8 mouse cellular contexts compared by ENCODE assay signal in genomic region chr11:32347264-32347606, GRCm38 (mm10). TPM values are rescaled to one million over a fixed set of nuclear protein-coding genes. Genes with fewer than 3 reads are reported as not detected.
DNase-seq lines count a peak whose midpoint lies in the region; ATAC-seq lines count a peak whose summit lies in the region.

No protein-coding gene starts in this region.

- DNase-seq in kidney, postnatal 14 days: no peak
- no peak for DNase-seq in embryonic facial prominence, embryonic 10.5 days (ENCODE audit: low spot score)
- no peak for DNase-seq in layer of hippocampus, adult 9-11 months
- DNase-seq in layer of hippocampus, postnatal 14 days (ENCODE audit: low spot score in 2 of 2): no peak

- H3K9ac ChIP-seq in kidney, embryonic 16.5 days (replicated peaks; ENCODE audit: low read length): peak overlapping the region; percentile 82
- H3K9ac ChIP-seq in hindbrain, embryonic 15.5 days: peak overlapping the region; percentile 91
- H3K9ac ChIP-seq in midbrain, embryonic 15.5 days: peak overlapping the region; percentile 93

- 1% methylated on average over 10 of the region's 10 CpGs for WGBS in kidney, embryonic 16.5 days
- 6% methylated on average over 10 of the region's 10 CpGs for WGBS in embryonic facial prominence, embryonic 10.5 days
- WGBS in hindbrain, embryonic 15.5 days: 3% methylated on average over 10 of the region's 10 CpGs
- 3% methylated on average over 10 of the region's 10 CpGs for WGBS in midbrain, embryonic 15.5 days

- H3K27me3 ChIP-seq in kidney, embryonic 16.5 days (ENCODE audit: insufficient read depth, low read length): no peaks in the 10 kb centered on the region; the same call in 1 of the 2 replicates
- H3K27me3 ChIP-seq in embryonic facial prominence, embryonic 10.5 days (replicated peaks; ENCODE audit: low read depth, poor library complexity, severe bottlenecking): 0 out of 2 replicates have a peak, but pooled peaks cover 9% of the 10 kb centered on the region
- H3K27me3 ChIP-seq in hindbrain, embryonic 15.5 days: no peaks in the 10 kb centered on the region
- H3K27me3 ChIP-seq in midbrain, embryonic 15.5 days (replicated peaks): no peaks in the 10 kb centered on the region

- H3K4me3 ChIP-seq in kidney, embryonic 16.5 days (ENCODE audit: low read length): peak overlapping the region; percentile 67
- H3K4me3 ChIP-seq in embryonic facial prominence, embryonic 10.5 days: peak overlapping the region; percentile 95
- peak overlapping the region; percentile 94 for H3K4me3 ChIP-seq in hindbrain, embryonic 15.5 days
- peak overlapping the region; percentile 86 for H3K4me3 ChIP-seq in midbrain, embryonic 15.5 days

- no peaks in the 10 kb centered on the region for H3K9me3 ChIP-seq in kidney, embryonic 16.5 days (ENCODE audit: low read length)
- no peaks in the 10 kb centered on the region for H3K9me3 ChIP-seq in embryonic facial prominence, embryonic 10.5 days
- H3K9me3 ChIP-seq in hindbrain, embryonic 15.5 days: no peaks in the 10 kb centered on the region
- no peaks in the 10 kb centered on the region for H3K9me3 ChIP-seq in midbrain, embryonic 15.5 days

- peak overlapping the region; percentile 85 for H3K4me2 ChIP-seq in kidney, embryonic 16.5 days (replicated peaks; ENCODE audit: low read depth, low read length)
- H3K4me2 ChIP-seq in hindbrain, embryonic 15.5 days: peak overlapping the region; percentile 95
- peak overlapping the region; percentile 60 for H3K4me2 ChIP-seq in midbrain, embryonic 15.5 days

- H3K27ac ChIP-seq in kidney, embryonic 16.5 days (ENCODE audit: low read length): peak overlapping the region; percentile 35; the same call in 1 of the 2 replicates
- peak overlapping the region; percentile 99 for H3K27ac ChIP-seq in embryonic facial prominence, embryonic 10.5 days (replicated peaks)
- peak overlapping the region; percentile 88 for H3K27ac ChIP-seq in hindbrain, embryonic 15.5 days (replicated peaks)
- H3K27ac ChIP-seq in midbrain, embryonic 15.5 days: peak overlapping the region; percentile 87

- peaks cover 10% of the 10 kb centered on the region for H3K36me3 ChIP-seq in kidney, embryonic 16.5 days (ENCODE audit: insufficient read depth, low read length)
- H3K36me3 ChIP-seq in embryonic facial prominence, embryonic 10.5 days (replicated peaks): peaks cover 28% of the 10 kb centered on the region
- H3K36me3 ChIP-seq in hindbrain, embryonic 15.5 days: peaks cover 9% of the 10 kb centered on the region; the same call in 1 of the 2 replicates
- peaks cover 5% of the 10 kb centered on the region for H3K36me3 ChIP-seq in midbrain, embryonic 15.5 days (replicated peaks)

- H3K4me1 ChIP-seq in kidney, embryonic 16.5 days (ENCODE audit: insufficient read depth, low read length): peaks cover 33% of the 10 kb centered on the region
- H3K4me1 ChIP-seq in embryonic facial prominence, embryonic 10.5 days: peaks cover 38% of the 10 kb centered on the region
- H3K4me1 ChIP-seq in hindbrain, embryonic 15.5 days (replicated peaks): peaks cover 35% of the 10 kb centered on the region
- H3K4me1 ChIP-seq in midbrain, embryonic 15.5 days: peaks cover 33% of the 10 kb centered on the region

- peak; percentile 11; the same call in 1 of the 2 replicates for ATAC-seq in kidney, embryonic 16.5 days (ENCODE audit: low FRiP score, low TSS enrichment)
- ATAC-seq in hindbrain, embryonic 15.5 days (ENCODE audit: low FRiP score, low read depth): peak; percentile 29; the same call in 1 of the 2 replicates
- ATAC-seq in midbrain, embryonic 15.5 days (replicated peaks): peak; percentile 28
- no peak for ATAC-seq in megakaryocyte-erythroid progenitor cell, adult 5-6 weeks (replicated peaks; ENCODE audit: low FRiP score, low TSS enrichment, poor library complexity, severe bottlenecking)

RNA-seq across cellular contexts. Expression of gene Sh3pxd2b, which starts 0.4 kb away (rescaled TPM):
- 17.7 and 20.8 TPM in 2 replicates for polyA plus RNA-seq in kidney, embryonic 16.5 days (2015; fragmentation: Nextera tagmentation; extraction: Ambion mirVana)
- polyA plus RNA-seq in embryonic facial prominence, embryonic 10.5 days (2016; fragmentation: Nextera tagmentation; extraction: Ambion mirVana): 28.3 and 29.6 TPM in 2 replicates
- polyA plus RNA-seq in hindbrain, embryonic 15.5 days (2015; fragmentation: Nextera tagmentation; extraction: Ambion mirVana): 20.8 and 21.1 TPM in 2 replicates
- polyA plus RNA-seq in midbrain, embryonic 15.5 days (2015; fragmentation: Nextera tagmentation; extraction: Ambion mirVana): 26.1 and 27.0 TPM in 2 replicates
- total RNA-seq in megakaryocyte-erythroid progenitor cell, adult 5-6 weeks (2014; fragmentation: Nextera tagmentation): 0.99 and 1.9 TPM in 2 replicates
- 0.52 and 0.57 TPM in 2 replicates for total RNA-seq in megakaryocyte-erythroid progenitor cell, adult 5-6 weeks (2017)
- total RNA-seq in layer of hippocampus, postnatal 14 days (2021): 10 to 100 TPM; 18.9 to 22.6 TPM

RNA-seq across cellular contexts. Expression of gene Hbq1a, which starts 47.4 kb away (rescaled TPM):
- 0.37 and 0.78 TPM in 2 replicates for polyA plus RNA-seq in kidney, embryonic 16.5 days (2015; fragmentation: Nextera tagmentation; extraction: Ambion mirVana)
- not detected in 2 replicates for polyA plus RNA-seq in embryonic facial prominence, embryonic 10.5 days (2016; fragmentation: Nextera tagmentation; extraction: Ambion mirVana)
- 0.83 and 2.3 TPM in 2 replicates for polyA plus RNA-seq in hindbrain, embryonic 15.5 days (2015; fragmentation: Nextera tagmentation; extraction: Ambion mirVana)
- 1.2 and 1.5 TPM in 2 replicates for polyA plus RNA-seq in midbrain, embryonic 15.5 days (2015; fragmentation: Nextera tagmentation; extraction: Ambion mirVana)
- not detected in 2 replicates for total RNA-seq in megakaryocyte-erythroid progenitor cell, adult 5-6 weeks (2014; fragmentation: Nextera tagmentation)
- total RNA-seq in megakaryocyte-erythroid progenitor cell, adult 5-6 weeks (2017): not detected in 2 replicates
- total RNA-seq in layer of hippocampus, postnatal 14 days (2021): under 1 TPM; 0.93 to 0.99 TPM

RNA-seq across cellular contexts. Expression of gene Hba-a2, which starts 50.9 kb away (rescaled TPM):
- polyA plus RNA-seq in kidney, embryonic 16.5 days (2015; fragmentation: Nextera tagmentation; extraction: Ambion mirVana): 10,418 and 11,416 TPM in 2 replicates
- 3,087 and 3,755 TPM in 2 replicates for polyA plus RNA-seq in embryonic facial prominence, embryonic 10.5 days (2016; fragmentation: Nextera tagmentation; extraction: Ambion mirVana)
- polyA plus RNA-seq in hindbrain, embryonic 15.5 days (2015; fragmentation: Nextera tagmentation; extraction: Ambion mirVana): 6,860 and 8,722 TPM in 2 replicates
- 6,359 and 8,071 TPM in 2 replicates for polyA plus RNA-seq in midbrain, embryonic 15.5 days (2015; fragmentation: Nextera tagmentation; extraction: Ambion mirVana)
- total RNA-seq in megakaryocyte-erythroid progenitor cell, adult 5-6 weeks (2014; fragmentation: Nextera tagmentation): 268 and 358 TPM in 2 replicates
- total RNA-seq in megakaryocyte-erythroid progenitor cell, adult 5-6 weeks (2017): 121 and 343 TPM in 2 replicates
- total RNA-seq in layer of hippocampus, postnatal 14 days (2021): 100 to 1,000 TPM; 397 to 459 TPM

Comparison
In these comparisons a context has a peak if more than half of its experiments do, and no peak if none do; other contexts are left out.
1. H3K27ac ChIP-seq: peak in every context shown above with its lines; median percentile 99 in embryonic facial prominence, embryonic 10.5 days; 88 in hindbrain, embryonic 15.5 days; 87 in midbrain, embryonic 15.5 days; 35 in kidney, embryonic 16.5 days.